Mouse (Mus musculus) forebrain, embryonic 14.5 days (tissue): Measurements from ENCODE around the gene Thbs2. TPM values are rescaled to one million over a fixed set of nuclear protein-coding genes. Genes with fewer than 3 reads are reported as not detected.

Source experiments
- ATAC-seq: fragments of 200-750 bp; cut with Nextera tagmentation; 2 replicates; pipeline ENCODE4 v1.8.0; 2017; ENCODE audit warnings: mild to moderate bottlenecking, moderate library complexity
- DNase-seq: peaks from one replicate; pipeline ENCODE4 v3.0.0-alpha.2; 2015; ENCODE audit warnings: low spot score
- H3K27ac ChIP-seq: fragments of 300-500 bp; sonication (generic); 2 replicates; pipeline ENCODE4 v1.5.1; 2014; ENCODE audit warnings: low read depth, mild to moderate bottlenecking, control low read depth, low read length, moderate library complexity
- H3K27me3 ChIP-seq: fragments of 300-500 bp; sonication (generic); replicated peaks from 2 replicates; pipeline ENCODE4 v1.6.1; 2014; ENCODE audit warnings: low read length, control low read depth, mixed read lengths; ENCODE audit not compliant: control insufficient read depth, insufficient read depth
- H3K36me3 ChIP-seq: fragments of 300-500 bp; sonication (generic); 2 replicates; pipeline ENCODE4 v1.6.1; 2014; ENCODE audit warnings: low read length, control low read depth; ENCODE audit not compliant: control insufficient read depth, insufficient read depth
- H3K4me1 ChIP-seq: fragments of 300-500 bp; sonication (generic); 2 replicates; pipeline ENCODE4 v1.6.1; 2014; ENCODE audit warnings: antibody characterized with exemption, low read length, control low read depth; ENCODE audit not compliant: control insufficient read depth, insufficient read depth
- H3K4me2 ChIP-seq: fragments of 300-500 bp; sonication (generic); 2 replicates; pipeline ENCODE4 v1.6.1; 2014; ENCODE audit warnings: mild to moderate bottlenecking, control low read depth, low read length
- H3K4me3 ChIP-seq: fragments of 300-500 bp; sonication (generic); 2 replicates; pipeline ENCODE4 v1.5.1; 2014; ENCODE audit warnings: low read depth, low read length, control low read depth
- H3K9ac ChIP-seq: fragments of 300-500 bp; sonication (generic); 2 replicates; pipeline ENCODE4 v1.6.1; 2014; ENCODE audit warnings: mild to moderate bottlenecking, low read length, control low read depth, moderate library complexity
- H3K9me3 ChIP-seq: fragments of 300-500 bp; sonication (generic); replicated peaks from 2 replicates; pipeline ENCODE4 v1.6.1; 2016; ENCODE audit warnings: low read length, control low read depth, mixed read lengths; ENCODE audit not compliant: control insufficient read depth
- WGBS: fragments of 180-500 bp; shearing (Covaris S2); extraction: QIAGEN DNeasy Blood & Tissue Kit; methylation state at CpG from one replicate; pipeline ENCODE4 v1.1.7; 2014; 5-methylcytosine and 5-hydroxymethylcytosine counted together
- polyA plus RNA-seq: library from polyadenylated mRNA; unstranded; fragments of >200 nt; fragmentation: Nextera tagmentation; extraction: Ambion mirVana; gene quantifications from 2 replicates; pipeline ENCODE4 v1.2.1, GENCODE M21; 2014

Gene Thbs2
- polyA plus RNA-seq, 1 experiment from 2014 or later = 1.4 TPM

DNA sequence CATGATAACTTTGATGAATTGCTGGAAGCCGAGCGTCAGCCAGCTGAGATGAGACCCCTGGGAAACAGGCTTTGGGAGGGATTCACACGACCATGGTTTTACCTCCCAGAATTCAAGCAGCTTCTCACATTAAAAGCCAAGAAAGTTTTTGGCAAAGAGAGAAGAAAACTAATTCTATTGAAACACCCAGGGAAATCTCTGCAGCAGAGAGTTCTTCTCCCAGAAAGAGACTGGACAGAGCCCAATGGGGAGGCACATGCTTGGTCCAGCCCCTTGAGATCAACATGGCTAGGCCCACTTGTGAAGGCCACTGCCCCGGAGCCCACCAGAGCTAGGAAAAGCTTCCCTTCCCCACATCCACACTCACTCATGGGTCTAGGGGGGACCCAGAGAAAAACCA, 26.9 kb upstream of the Thbs2 start:
- H3K27ac ChIP-seq = no peak overlapping the region
- H3K4me3 ChIP-seq = no peak overlapping the region
- ATAC-seq = no peak
- WGBS = 86% methylated on average over 4 of the region's 4 CpGs
- DNase-seq = no peak
- H3K27me3 ChIP-seq = no peaks in the 10 kb centered on the region
- no peak overlapping the region for H3K9ac ChIP-seq
- no peak overlapping the region for H3K4me2 ChIP-seq
- H3K36me3 ChIP-seq = no peaks in the 10 kb centered on the region
- H3K4me1 ChIP-seq = no peaks in the 10 kb centered on the region
- H3K9me3 ChIP-seq = no peaks in the 10 kb centered on the region

- H3K27ac ChIP-seq = no peak overlapping the region
- WGBS = 91% methylated on average over 7 of the region's 7 CpGs
- no peak overlapping the region for H3K9ac ChIP-seq
- no peaks in the 10 kb centered on the region for H3K9me3 ChIP-seq
- H3K36me3 ChIP-seq = no peaks in the 10 kb centered on the region
- H3K4me3 ChIP-seq = no peak overlapping the region
- H3K27me3 ChIP-seq = no peaks in the 10 kb centered on the region
- no peaks in the 10 kb centered on the region for H3K4me1 ChIP-seq
- ATAC-seq = no peak
- DNase-seq = no peak
- no peak overlapping the region for H3K4me2 ChIP-seq
These were observed 26.2 kb upstream of the Thbs2 start for GRCm38 (mm10) chr17:14720227-14720626.

DNA sequence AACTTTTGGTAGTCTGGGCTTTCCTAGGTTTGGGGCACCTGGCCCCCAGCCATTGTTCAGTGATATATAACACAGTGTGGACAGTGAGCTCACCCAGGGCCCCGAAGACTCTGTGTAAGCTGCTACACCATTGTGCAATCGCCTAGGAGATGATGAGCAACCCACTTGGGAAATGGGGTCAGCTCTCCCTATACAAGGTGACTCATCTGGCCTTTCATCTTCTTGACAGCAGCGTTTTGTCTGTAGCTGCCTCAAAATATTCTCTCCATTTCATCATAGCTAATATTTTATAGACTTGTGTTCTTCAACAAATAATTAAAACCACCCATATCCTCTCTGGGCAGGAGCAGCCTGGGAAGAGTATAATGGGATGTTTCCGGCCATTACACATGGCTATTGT, 24.8 kb upstream of the Thbs2 start:
- DNase-seq = no peak
- WGBS = 70% methylated on average over 4 of the region's 4 CpGs
- ATAC-seq = no peak
- Histone ChIP-seq H3K4me3 (no peak overlapping the region), H3K9me3 (no peaks in the 10 kb centered on the region), H3K4me1 (no peaks in the 10 kb centered on the region), H3K27me3 (no peaks in the 10 kb centered on the region), H3K27ac (no peak overlapping the region), H3K9ac (no peak overlapping the region), H3K4me2 (no peak overlapping the region), H3K36me3 (no peaks in the 10 kb centered on the region)

GRCm38 (mm10) chr17:14714782-14715181, 20.7 kb upstream of the Thbs2 start:
- no peak overlapping the region for H3K4me2 ChIP-seq
- no peaks in the 10 kb centered on the region for H3K9me3 ChIP-seq
- DNase-seq (no peak), ATAC-seq (no peak)
- no peak overlapping the region for H3K4me3 ChIP-seq
- 58% methylated on average over 8 of the region's 8 CpGs for WGBS
- H3K36me3 ChIP-seq = no peaks in the 10 kb centered on the region
- no peaks in the 10 kb centered on the region for H3K4me1 ChIP-seq
- H3K9ac ChIP-seq = no peak overlapping the region
- no peaks in the 10 kb centered on the region for H3K27me3 ChIP-seq
- H3K27ac ChIP-seq = no peak overlapping the region

- Histone ChIP-seq H3K27ac (no peak overlapping the region), H3K4me1 (no peaks in the 10 kb centered on the region), H3K4me2 (no peak overlapping the region), H3K4me3 (no peak overlapping the region), H3K27me3 (no peaks in the 10 kb centered on the region), H3K36me3 (no peaks in the 10 kb centered on the region), H3K9me3 (no peaks in the 10 kb centered on the region), H3K9ac (no peak overlapping the region)
- no peak for ATAC-seq
- WGBS = 73% methylated on average over 3 of the region's 3 CpGs
- DNase-seq = no peak
These were observed 20.3 kb upstream of the Thbs2 start for GRCm38 (mm10) chr17:14714374-14714773.

DNA sequence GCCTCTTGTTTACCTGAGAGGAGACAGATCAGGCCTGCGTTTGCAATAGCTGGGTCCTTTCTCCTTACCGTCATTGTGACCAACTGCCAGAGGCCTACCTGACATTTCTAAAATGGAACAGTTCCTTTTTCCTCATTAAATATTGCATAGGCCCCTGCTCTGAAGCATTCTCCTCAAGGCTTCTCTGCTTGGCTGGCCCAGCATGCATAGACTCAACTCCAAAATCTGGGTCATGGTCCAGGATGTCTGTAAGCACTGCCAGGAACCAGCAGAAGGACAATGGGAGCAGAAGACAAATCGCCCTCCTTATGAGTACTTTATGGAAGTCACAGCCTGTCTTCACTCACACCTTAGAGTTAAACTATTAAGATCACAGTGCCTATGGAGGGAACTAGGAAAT, 17.7 kb upstream of the Thbs2 start:
- H3K9ac ChIP-seq = no peak overlapping the region
- H3K4me3 ChIP-seq = no peak overlapping the region
- no peaks in the 10 kb centered on the region for H3K36me3 ChIP-seq
- H3K4me1 ChIP-seq = no peaks in the 10 kb centered on the region
- H3K4me2 ChIP-seq = no peak overlapping the region
- H3K27me3 ChIP-seq = no peaks in the 10 kb centered on the region
- WGBS = 96% methylated on average over 3 of the region's 3 CpGs
- ATAC-seq (no peak), DNase-seq (no peak)
- no peak overlapping the region for H3K27ac ChIP-seq
- no peaks in the 10 kb centered on the region for H3K9me3 ChIP-seq

DNA sequence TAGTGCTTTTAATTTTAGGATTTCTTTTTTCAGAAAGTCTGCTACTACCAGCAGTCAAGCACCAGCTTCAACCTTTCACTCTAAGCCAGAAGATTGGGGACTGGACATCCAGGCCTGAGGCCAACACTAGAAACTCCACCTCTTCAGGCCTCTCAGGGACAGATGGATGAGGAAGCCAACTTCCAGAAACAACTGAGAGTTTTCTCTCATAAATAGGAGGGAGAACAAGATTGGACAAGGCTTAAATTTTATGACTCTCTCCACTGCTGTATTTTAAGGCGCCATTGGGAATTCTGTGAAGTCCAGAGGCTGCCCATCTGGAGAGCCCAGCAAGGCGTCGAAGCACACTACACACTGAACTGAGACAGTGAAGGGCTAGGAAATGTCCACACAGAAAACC, 17.0 kb upstream of the Thbs2 start:
- Histone ChIP-seq H3K4me3 (no peak overlapping the region), H3K4me2 (no peak overlapping the region), H3K9me3 (no peaks in the 10 kb centered on the region), H3K27ac (no peak overlapping the region), H3K27me3 (no peaks in the 10 kb centered on the region), H3K36me3 (no peaks in the 10 kb centered on the region), H3K9ac (no peak overlapping the region), H3K4me1 (no peaks in the 10 kb centered on the region)
- ATAC-seq = no peak
- DNase-seq = no peak
- 96% methylated on average over 3 of the region's 3 CpGs for WGBS

- H3K4me3 ChIP-seq = no peak overlapping the region
- H3K9ac ChIP-seq = no peak overlapping the region
- ATAC-seq (no peak), DNase-seq (no peak)
- no peaks in the 10 kb centered on the region for H3K36me3 ChIP-seq
- H3K9me3 ChIP-seq = no peaks in the 10 kb centered on the region
- WGBS = 96% methylated on average over 4 of the region's 4 CpGs
- no peaks in the 10 kb centered on the region for H3K27me3 ChIP-seq
- H3K4me2 ChIP-seq = no peak overlapping the region
- H3K4me1 ChIP-seq = no peaks in the 10 kb centered on the region
- no peak overlapping the region for H3K27ac ChIP-seq
These were observed 12.0 kb upstream of the Thbs2 start for GRCm38 (mm10) chr17:14706066-14706465.

DNA sequence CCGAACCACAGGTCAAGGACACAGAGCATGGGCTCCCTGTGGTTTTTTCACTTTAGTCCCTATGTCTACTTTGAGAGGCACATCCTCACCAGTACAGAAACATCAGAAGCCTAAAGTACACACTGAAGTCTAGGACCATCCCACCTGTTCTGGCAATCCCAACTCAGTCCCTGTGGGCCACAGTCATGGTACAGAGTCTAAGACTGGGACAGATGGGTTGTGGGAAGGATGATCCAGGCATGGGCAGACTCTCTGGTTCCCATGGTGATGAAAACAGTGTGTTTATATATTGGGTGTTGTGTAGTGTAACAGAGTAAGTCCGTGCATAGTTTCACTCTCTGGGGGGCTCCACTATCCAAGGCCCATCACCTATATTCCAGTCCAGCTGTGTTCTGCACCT, 11.4 kb upstream of the Thbs2 start:
- H3K9me3 ChIP-seq = no peaks in the 10 kb centered on the region
- H3K4me2 ChIP-seq = no peak overlapping the region
- no peak overlapping the region for H3K4me3 ChIP-seq
- no peaks in the 10 kb centered on the region for H3K36me3 ChIP-seq
- H3K4me1 ChIP-seq = no peaks in the 10 kb centered on the region
- no peaks in the 10 kb centered on the region for H3K27me3 ChIP-seq
- WGBS = 86% methylated on average over 2 of the region's 2 CpGs
- no peak overlapping the region for H3K27ac ChIP-seq
- no peak for DNase-seq
- no peak overlapping the region for H3K9ac ChIP-seq
- no peak for ATAC-seq

DNA sequence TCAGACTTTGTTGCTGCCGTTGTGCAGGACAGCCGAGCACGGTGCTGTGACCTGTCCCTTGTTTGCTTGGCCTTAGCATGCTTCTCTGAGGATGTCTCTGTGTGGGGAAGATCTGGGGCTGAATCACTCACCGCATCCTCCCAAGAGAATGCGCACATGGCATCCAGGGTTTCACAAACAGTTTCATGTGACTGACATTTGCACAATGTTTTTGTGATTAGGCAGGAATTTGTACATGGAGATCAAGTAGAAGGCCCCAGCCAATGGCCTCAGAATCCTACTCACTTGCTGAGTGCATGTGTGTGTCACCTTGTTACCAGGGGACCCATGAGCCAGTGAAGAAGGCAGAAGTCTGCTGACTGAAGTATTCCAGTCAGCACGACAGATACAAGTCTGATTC, 9.7 kb upstream of the Thbs2 start:
- H3K4me1 ChIP-seq = no peaks in the 10 kb centered on the region
- H3K4me2 ChIP-seq = no peak overlapping the region
- no peaks in the 10 kb centered on the region for H3K36me3 ChIP-seq
- no peak overlapping the region for H3K9ac ChIP-seq
- DNase-seq = no peak
- no peaks in the 10 kb centered on the region for H3K27me3 ChIP-seq
- 92% methylated on average over 6 of the region's 6 CpGs for WGBS
- no peaks in the 10 kb centered on the region for H3K9me3 ChIP-seq
- no peak overlapping the region for H3K27ac ChIP-seq
- H3K4me3 ChIP-seq = no peak overlapping the region
- no peak for ATAC-seq
